Mouse (Mus musculus) embryo, embryonic 10.5 days (tissue): ENCODE results near the gene Klhl2.

ENCODE experiments used
- DNase-seq: peaks from one replicate; pipeline ENCODE4 v3.0.0-alpha.2; 2015; ENCODE audit warnings: low spot score

The Klhl2 gene

GRCm38 (mm10) chr8:64768645-64769044, 81.2 kb downstream of the Klhl2 start:
- DNase-seq = no peak

- DNase-seq = no peak
Observed at GRCm38 (mm10) chr8:64767047-64767446, 82.8 kb downstream of the Klhl2 start.

GRCm38 (mm10) chr8:64764075-64764474, 85.7 kb downstream of the Klhl2 start:
- no peak for DNase-seq

- no peak for DNase-seq
Observed at GRCm38 (mm10) chr8:64762751-64763150, 87.1 kb downstream of the Klhl2 start.

GRCm38 (mm10) chr8:64761430-64761829, 88.4 kb downstream of the Klhl2 start:
- no peak for DNase-seq

- DNase-seq = no peak
Observed at GRCm38 (mm10) chr8:64757956-64758355, 91.9 kb downstream of the Klhl2 start.

- no peak for DNase-seq
Observed at GRCm38 (mm10) chr8:64746215-64747058, 103.4 kb downstream of the Klhl2 start.

- DNase-seq = no peak
Observed at GRCm38 (mm10) chr8:64740547-64741211, 109.1 kb downstream of the Klhl2 start.

GRCm38 (mm10) chr8:64738916-64739315, 110.9 kb downstream of the Klhl2 start:
- DNase-seq = no peak

- no peak for DNase-seq
Observed at GRCm38 (mm10) chr8:64736767-64737323, 113.0 kb downstream of the Klhl2 start.

- no peak for DNase-seq
Observed at GRCm38 (mm10) chr8:64735161-64735560, 114.7 kb downstream of the Klhl2 start.

- peak; percentile 99 for DNase-seq
Observed at GRCm38 (mm10) chr8:64733271-64733943, 116.4 kb downstream of the Klhl2 start, which contains the start of gene Msmo1. Gene Msmo1 (minus strand): TSS chr8:64733792.

GRCm38 (mm10) chr8:64732596-64732995, 117.2 kb downstream of the Klhl2 start:
- DNase-seq = no peak

GRCm38 (mm10) chr8:64728156-64728555, 121.7 kb downstream of the Klhl2 start:
- no peak for DNase-seq

GRCm38 (mm10) chr8:64726190-64726695, 123.6 kb downstream of the Klhl2 start:
- DNase-seq = no peak

- DNase-seq = no peak
Observed at GRCm38 (mm10) chr8:64723206-64723605, 126.6 kb downstream of the Klhl2 start.

GRCm38 (mm10) chr8:64717868-64718267, 131.9 kb downstream of the Klhl2 start:
- DNase-seq = no peak

- DNase-seq = no peak
Observed at GRCm38 (mm10) chr8:64712499-64712898, 137.3 kb downstream of the Klhl2 start.

- no peak for DNase-seq
Observed at GRCm38 (mm10) chr8:64711544-64711943, 138.3 kb downstream of the Klhl2 start.

GRCm38 (mm10) chr8:64707481-64707880, 142.3 kb downstream of the Klhl2 start:
- DNase-seq = no peak

- no peak for DNase-seq
Observed at GRCm38 (mm10) chr8:64703191-64703590, 146.6 kb downstream of the Klhl2 start.

- DNase-seq = peak; percentile 92
Observed at GRCm38 (mm10) chr8:64692651-64693201, 157.1 kb downstream of the Klhl2 start, which contains the start of gene Cpe. Gene Cpe (minus strand): TSS chr8:64693054.
